Mouse (Mus musculus) heart, adult 9 months (tissue): ENCODE measurements around the gene Lyst.
"Not testable (repeated sequence)": the region's sequence is repeated elsewhere in the genome, so short reads cannot be mapped to it uniquely, and the experiment has no call there.

Source experiments
- DNase-seq, 2 experiments: peaks; one replicate each; pipeline ENCODE4 v3.0.0; 2022; ENCODE audit warnings: low spot score in 2 of 2

Lyst gene

DNA sequence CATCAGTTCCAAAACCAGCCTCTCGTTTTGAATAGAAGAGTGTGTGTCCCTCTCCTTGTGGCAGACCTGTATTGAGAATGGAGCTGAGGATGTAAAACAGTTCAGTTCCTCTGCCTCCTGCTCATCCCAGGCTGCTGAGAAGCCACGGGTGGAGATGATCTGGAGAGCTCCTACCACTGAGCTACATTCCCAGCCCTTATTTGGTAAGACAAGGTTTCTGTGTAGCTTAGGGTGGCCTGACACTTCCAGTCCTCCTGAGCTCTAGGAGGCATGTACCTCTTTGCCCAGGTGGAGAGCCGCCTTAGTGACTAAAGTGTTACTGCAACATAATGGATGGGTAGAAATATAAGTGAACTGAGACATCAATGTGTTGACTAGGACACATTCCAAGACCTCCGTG is 190.8 kb downstream of the Lyst start:
- DNase-seq, result no peak

DNA sequence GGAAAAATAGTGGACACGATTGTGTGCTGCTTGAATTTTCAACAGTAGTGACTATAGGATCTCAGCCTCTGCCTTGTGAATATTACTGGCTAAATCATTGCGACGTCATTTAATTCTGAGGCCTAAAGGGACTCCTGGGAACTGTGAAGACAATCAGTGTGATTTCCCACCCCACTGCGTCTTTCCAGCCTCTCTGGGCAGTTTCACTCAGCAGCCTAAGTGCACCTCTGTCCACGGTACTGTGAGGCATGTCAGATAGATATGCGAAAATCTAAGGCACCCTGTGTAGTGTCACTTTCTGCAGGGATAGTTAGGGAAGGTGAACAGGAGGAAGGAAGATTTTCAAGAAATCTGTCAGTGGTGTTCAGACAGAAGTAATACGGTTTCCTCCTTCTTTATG is 193.1 kb downstream of the Lyst start:
- DNase-seq, result no peak

DNA sequence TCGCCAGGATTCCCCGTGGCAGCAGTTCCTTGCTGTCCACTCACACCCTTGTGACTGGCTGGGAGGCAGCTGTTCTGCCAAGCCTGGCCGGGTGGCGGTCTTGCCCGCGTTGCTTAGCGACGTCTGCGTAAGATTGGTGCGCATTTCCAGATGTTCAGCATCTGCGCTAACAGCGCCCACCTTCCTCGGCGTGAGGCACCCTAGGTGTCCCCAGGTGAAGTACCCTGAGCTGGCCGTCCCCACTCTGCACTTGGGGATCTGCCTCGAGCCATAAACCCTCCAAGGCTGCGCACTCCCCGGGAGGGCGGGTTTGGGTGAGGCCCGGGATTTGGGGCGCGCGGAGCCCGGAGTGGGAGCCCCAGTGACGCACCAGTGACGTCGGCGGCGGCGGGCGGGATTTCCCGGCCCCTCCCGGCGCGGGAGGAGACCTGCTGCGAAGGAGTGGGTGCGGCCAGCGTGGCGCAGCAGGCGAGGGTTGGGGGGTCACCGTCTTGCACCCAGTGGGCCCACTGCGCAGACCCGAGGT is 193.8 kb downstream of the Lyst start, which contains the start of gene Gng4:
Gene Gng4, plus strand, starts transcription at position 166 of the 526 bp plus-strand sequence.
- peak in 1 of 2 experiments; percentile 5 for DNase-seq

DNA sequence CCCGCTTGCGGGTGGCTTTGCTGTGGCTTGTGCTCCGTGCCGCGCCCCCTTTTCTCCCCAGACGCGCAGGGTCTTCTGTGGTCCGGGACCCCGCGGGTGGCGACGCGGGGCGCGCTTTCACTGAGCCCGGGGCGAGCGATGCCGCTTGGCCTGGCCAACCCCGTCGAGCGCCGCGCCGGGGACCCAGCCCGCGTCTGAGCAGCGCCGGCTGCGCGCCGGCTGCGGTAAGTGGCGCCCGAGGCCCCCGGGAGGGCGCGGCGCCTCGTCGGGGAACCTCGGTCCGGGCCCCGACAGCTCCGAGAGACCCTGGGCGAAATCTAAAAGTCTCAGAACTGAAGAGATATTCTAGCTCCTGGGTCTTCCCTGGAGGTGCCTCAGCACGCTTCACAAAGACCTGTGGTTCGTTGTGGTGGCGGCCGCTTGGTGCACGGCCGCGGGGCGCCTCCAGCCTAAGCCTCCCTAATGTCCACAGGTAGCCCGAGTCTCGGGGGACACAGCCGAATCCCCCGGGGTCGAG is 194.3 kb downstream of the Lyst start:
- DNase-seq, result no peak

DNA sequence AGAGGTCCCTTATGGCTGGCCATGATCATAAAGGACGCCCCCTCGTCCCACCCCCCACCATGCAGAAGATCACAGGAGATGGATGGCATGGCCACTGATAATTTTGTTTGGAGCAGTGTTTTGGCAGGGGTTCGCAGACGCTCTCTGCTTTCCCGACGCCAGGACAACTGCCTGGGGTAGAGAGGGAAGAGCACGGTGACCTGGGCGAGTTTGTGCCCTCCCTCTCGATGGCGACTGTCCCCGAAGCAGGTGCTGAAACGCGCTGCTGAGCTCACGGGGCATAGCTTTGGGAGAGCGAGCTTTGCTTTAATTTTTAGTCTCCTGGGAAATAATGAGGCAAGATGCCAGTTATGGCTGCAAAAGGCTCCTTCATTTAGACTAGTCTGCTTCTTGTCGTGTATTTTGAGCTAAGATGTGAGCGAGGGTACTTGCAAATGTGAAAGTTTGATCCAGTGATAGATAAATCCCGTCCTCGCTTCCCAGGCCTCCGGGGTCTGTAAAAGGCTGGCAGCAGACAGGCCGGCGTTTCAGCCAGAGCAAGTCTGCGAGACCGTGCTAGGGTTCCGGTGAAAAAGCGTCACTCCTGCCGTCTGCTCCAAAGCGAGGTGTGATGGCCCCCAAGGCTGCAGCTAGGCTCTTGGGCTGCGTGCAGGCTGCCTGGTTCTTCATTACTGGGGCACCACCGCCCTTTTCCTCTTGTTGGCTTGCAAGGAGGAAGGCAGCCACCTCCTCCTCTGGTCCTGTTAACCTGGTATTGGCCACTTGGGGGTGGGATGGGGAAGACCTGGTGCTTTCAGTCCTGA is 195.0 kb downstream of the Lyst start:
- DNase-seq, result no peak

DNA sequence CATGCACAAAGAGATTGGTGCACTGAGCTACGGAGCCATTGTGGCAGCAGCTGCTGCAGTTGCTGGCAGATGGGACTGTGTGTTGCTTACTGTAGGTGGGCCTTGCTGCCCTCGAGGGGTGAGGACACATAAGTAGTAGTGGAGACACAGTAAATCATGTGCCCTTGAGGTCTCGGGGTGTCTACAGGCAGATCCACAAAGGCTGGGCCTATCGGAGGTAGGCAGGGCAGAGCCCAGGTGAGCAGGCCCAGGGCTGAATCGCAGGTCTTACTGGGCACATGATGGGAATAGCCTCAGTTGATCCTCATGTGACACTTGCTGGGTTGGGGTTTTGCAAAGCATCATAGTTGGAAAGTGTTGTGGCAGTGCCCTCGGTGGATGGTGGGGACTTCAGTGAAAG is 196.8 kb downstream of the Lyst start:
- DNase-seq, result no peak

DNA sequence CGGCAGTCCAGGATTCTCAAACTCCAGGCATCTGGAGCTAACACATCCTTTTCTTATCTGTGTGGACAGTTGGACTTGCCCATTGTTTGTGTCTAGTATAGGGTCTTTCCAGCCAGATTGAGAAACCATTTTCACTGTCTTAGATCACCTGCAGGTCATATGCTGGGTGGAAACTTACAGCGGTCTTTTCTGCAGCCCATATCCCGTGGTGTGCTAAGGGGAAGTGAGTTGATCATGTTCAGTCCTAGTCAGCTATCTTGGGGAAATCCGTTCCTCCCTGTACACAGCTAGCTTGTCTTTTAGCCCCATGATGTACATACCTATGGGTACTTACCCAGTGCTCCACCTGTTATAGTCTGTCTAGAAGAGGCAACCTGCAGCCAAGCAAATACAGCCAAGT is 197.9 kb downstream of the Lyst start:
- no peak for DNase-seq

DNA sequence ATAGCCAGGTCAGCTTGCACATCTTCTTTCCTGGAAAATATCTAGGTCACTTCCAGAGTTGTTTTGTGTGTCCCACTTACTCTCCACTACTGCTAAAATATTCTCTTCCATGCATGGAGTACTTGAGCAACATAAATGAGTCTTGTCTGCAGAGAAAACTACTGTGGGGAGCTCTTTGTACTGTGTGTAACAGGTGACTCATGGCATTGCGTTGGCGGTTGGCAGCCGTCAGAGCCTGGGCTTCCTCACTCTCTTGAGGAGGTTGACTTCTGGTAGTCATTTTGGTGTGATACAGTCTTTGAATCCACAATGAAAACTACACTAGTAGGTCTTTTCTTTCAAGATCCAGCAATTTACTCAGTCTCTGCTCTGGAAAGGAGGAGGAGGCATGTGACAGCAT is 201.8 kb downstream of the Lyst start:
- DNase-seq, result no peak

DNA sequence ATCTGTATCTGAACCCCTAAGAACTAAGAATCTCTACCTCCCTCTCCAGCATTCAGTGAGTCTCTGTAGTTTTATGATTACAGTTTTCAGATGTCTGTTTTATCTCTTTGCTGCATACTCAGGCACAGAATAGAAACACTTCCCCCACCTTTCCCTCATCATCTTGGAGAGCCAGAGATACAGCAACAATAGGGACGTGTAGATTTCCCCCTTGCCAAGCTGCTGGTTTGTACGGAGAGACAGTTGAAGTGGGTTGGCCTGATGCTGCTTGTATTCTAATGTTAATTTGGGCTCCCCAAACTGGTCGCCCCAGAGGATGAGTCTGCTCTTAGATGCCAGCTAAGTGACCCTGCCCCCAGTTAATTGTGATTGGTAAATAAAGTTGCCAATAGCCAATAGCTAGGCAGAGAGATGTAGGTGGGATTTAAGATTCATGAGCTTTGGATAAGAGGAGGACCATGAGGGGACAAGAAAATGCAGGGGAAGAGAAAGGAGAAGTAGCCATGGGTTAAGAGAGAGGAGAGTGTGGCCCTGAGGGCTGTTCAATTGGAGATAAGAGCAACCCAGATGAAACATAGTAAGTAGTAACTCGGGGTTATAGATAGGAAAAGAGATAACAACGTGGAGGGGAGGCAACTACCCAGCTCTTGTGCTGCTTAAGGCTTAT is 205.1 kb downstream of the Lyst start:
- no peak for DNase-seq

DNA sequence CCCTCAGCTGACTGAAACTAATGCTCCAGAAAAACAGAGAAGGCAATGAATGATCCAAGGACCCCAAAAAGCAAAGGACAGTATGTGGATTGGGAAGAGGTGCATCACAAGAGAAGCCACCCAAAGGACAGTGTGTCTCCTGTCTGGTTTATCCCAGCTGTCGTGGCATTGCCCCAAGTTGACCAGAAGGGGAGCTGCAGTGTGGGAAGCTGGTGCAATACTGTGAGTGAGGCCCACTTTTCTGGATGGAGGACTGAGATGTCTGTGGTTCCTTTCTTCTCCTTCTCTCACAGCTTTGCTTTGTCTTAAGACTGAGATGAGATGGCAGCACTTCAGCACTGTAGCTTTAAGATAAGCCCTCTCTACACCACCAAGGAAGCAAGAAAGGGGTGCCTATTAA is 205.9 kb downstream of the Lyst start:
- no peak for DNase-seq

DNA sequence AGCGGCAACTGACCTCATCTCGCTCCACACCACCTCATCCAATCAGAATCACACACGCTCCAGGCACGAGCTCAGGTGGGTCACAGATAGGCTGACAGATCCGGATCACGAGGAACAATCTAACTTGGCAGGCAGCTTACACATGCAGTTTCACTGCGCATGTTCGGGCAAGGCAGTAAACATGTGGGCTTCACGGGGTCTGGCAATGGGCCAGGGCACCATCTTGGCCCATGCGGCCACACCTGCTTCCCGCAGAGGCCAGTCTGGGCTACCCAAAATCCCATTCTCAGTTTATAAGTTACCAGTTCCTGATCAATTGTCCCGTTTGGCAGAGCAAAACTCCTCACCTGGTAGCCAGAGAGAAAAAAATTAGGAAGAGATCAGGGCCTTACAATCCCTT is 207.6 kb downstream of the Lyst start:
- DNase-seq, result not testable (repeated sequence)

DNA sequence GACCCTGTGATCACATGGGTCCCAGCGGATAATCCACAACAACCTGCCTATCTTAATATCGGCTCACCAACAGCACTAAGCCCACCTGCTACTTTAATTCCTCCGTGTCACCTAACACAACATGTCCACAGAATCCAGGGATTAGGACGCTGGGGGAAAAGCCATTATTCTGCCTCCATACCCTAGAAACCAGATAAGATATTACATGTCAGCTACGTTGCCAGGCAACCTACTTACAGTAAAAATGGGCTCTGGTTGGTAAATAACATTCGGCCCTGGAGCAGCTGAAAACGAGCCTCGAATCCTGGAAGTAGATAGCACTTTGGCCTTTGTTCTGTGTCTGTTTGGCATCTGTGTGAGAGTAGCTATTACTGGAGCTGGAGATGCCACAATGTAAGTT is 208.6 kb downstream of the Lyst start:
- DNase-seq, result no peak

DNA sequence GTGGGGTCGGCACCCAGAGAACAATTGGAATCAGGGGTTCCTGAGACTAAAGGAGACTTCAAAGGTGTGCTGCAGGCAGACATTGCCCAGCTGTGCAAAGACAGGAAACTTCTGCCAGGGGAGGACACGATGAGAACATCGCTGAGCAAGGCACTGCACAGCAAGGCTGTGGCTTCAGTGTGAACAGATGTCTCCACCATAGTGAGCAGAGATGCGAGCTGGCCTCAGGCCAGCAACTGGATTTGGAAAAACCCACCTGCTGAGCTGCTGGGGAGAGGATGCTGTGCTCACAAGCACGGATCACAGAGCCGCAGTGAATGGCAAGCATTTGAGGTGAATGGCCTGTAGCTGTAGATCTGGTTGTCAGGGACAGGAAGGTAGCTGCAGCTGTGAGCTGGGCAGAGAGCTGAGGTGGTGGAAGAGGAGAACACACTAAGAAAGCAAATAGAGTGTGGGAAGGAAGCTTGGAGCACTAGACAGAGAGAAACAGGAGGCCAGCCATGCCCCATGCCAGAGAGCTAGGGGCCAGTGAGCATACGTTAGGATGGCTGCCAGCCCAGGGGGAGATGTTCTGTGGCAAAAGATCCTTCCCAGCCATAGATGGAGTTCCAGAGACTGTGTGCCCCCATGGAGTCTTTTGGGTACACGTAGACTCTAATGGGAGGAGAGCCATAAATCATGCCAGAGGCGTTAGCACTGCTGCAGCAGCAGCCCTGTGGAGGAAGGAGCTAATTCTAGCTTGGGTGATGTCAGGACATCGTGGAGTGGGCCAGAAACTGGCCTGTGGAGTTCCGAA is 218.3 kb downstream of the Lyst start:
- DNase-seq, result no peak

DNA sequence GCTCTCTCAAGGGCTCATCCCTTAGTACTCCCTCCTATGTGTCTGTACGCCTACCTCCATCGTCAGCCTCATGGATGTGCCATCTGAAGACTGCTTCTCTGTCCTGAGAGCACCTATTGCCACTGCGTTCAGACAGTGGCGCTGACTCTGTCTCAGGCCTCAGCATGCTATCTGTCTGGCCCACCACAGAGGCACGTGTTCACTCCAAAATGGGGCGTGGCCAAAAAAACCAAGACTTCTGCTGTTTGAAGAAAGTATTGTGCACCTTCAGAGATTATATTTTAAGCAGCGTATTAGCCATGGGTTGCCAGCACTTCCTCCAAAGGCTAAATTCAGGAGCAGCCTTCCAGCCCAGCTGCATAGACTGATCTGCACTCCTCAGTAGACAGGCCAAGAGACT is 220.7 kb downstream of the Lyst start:
- DNase-seq, result no peak

DNA sequence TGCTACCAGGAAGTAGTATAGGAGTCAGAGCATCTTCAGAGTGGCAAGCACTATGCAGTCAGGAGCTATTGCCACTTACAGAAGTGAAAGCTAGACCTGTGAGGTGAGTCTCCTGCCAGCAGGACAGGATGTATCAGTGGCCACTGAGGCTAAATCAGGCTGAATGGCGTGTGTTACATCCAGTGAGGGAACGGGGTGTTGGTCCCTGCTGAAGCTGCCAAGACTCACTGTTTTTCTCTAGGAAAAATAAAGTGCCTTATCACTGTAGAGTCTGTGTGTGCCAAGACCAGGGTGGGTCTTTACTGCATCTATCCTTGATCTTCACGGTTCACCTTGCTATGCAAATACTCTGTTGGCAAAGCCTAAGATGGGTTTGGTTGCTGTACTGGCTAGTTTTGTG is 228.5 kb downstream of the Lyst start:
- no peak for DNase-seq

DNA sequence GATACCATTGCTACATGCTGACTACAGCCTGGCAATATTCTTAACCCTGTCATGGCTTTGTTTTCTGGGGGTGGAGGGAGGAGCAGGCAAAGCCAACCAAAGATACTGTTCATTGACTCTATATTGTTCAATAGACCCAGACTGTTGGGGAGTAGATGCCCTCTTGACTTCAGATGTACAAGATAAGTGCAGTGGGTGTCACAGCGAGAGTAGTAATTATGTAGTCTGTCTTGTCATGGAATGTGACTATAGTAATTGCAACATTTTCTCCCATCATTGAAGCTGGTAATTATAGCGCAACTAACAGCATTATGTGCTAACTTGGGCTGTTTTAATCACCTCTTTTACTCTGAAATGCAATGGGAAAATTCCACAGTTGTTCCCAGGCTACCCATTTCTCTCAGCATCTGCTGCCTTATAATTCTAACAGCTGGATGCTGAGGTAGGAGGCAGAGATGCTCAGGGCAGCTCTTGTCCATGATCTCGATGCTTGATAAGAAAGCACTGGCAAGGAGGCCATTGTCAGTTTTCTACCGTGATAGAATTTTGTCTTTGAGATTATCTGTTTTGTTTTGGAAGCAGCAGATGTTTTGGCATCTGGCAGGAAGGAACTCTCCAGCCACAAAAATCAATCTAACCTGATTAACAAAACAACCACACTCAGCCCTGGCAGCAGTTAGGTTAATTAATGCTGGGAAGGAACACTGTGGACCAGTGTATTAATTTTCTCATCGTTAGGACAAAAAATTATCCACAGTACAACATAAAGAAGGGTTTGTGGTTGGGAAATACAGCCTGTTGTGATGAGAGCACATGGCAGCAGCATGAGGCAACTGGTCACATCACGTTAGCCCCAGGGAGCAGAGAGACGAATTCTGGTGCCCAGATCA is 230.3 kb downstream of the Lyst start:
- DNase-seq, result no peak

DNA sequence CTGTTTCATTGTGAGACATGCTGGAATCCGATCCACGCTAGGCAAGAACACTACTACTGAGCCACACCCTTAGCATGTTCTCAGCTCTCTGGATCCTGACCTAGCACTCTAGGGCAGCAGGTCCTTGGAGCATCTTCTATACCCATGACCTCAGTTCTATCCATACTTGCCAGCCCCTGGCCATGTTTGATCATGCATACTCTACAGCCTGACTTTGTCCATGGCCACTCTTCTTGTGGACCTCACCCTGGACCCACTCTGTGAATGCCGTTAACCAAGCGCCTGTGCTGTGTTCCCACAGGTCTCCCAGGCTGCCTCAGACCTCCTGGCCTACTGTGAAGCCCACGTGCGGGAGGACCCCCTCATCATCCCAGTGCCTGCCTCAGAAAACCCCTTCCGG is 234.7 kb downstream of the Lyst start:
- no peak for DNase-seq

DNA sequence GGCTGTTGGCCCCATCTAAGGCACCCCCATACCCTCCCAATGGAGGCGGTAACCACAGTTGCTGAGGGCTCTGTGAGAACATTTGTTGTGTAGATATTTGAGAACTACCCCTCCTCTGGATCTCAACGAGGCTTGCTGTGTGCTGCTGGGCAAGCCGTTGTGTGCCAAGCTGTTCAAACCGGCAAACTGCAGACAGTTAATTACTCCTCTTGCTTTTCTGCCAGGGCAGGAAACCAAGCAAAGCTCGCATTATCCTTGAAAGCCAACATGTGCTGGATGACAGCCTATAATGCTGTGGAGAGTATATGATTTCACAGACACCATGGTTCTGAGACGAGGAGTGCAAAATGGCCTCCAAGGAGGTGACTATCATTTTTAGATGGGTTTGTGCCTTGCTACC is 236.3 kb downstream of the Lyst start:
- no peak for DNase-seq

DNA sequence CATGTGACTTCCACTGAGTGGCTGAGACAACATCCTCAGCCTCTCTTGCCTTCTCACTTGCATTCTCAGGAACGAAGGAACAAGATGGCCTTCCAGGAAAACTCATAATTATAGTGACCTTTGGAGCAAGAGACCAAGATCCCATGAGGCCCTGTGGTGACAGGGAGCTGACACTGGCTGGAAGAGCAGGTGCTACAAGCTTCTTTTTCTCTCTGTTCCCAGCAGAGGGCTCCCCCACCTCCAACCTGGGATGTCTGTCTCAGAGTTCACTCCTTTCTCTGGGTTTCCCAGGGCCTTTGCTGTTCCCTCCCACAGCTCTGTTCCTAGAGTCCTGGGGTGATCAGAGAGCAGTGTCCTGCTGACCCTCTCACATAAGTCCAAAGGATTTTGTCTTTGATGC is 237.9 kb downstream of the Lyst start:
- DNase-seq, result no peak
